Mouse (Mus musculus): ENCODE results near the gene Mtap.

DNA sequence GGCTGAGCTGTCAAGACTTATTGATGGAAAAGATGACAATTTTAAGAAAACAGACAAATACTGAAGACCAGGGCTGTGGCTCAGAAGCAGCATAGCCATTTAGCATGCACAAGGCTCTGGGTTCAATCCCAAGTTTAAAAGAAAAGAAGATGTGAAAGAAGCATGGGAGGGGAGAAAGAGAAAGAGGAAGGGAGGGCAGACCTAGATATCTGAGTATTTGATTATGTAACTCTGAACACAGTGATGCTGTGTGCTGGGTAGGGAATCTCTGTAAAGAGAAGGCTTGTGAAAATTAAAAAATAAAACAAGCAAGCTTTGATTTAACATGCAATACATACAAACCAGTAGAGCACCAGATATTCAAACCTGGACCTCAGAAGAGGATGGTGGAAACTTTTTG is 17.0 kb upstream of the Mtap start:
- no peak for TF ChIP-seq POLR2A (IDR thresholded peaks at IDR 0.05; ENCODE audit: insufficient read depth, low read depth, low read length)
- no peak for TF ChIP-seq CTCF (IDR thresholded peaks at IDR 0.05)
